Mouse (Mus musculus) CH12.LX (cell line): ENCODE measurements around the gene Xrcc4. TPM values are rescaled to one million over a fixed set of nuclear protein-coding genes. Genes with fewer than 3 reads are reported as not detected.

Experiments
- DNase-seq: peaks from one replicate; pipeline ENCODE4 v3.0.0-alpha.2; 2013; ENCODE audit errors: extremely low read depth
- H3K27ac ChIP-seq: 2 replicates; pipeline ENCODE4 v1.5.1; 2012; ENCODE audit warnings: low read depth, mild to moderate bottlenecking, control low read depth, moderate library complexity; ENCODE audit not compliant: insufficient read depth
- H3K27me3 ChIP-seq: replicated peaks from 2 replicates; pipeline ENCODE3; 2012; ENCODE audit warnings: inconsistent platforms
- H3K36me3 ChIP-seq, 2 experiments: replicated peaks in 1 of 2; 2 replicates each; pipeline versions ENCODE3 to v1.6.1; 2012; ENCODE audit warnings: inconsistent platforms in 1 of 2, low read length in 1 of 2, mild to moderate bottlenecking in 1 of 2, mixed read lengths in 1 of 2, moderate library complexity in 1 of 2; ENCODE audit not compliant: control insufficient read depth in 1 of 2, insufficient read depth in 1 of 2
- H3K4me1 ChIP-seq, 2 experiments: 2 replicates each; pipeline ENCODE4 v1.6.1; 2012; ENCODE audit warnings: inconsistent platforms in 1 of 2, moderate library complexity in 1 of 2; ENCODE audit not compliant: insufficient read depth in 2 of 2, control insufficient read depth in 1 of 2
- H3K4me2 ChIP-seq: 2 replicates; pipeline ENCODE4 v1.6.1; 2012; ENCODE audit warnings: low read depth, mild to moderate bottlenecking, control low read depth; ENCODE audit not compliant: poor library complexity, insufficient read depth, severe bottlenecking
- H3K4me3 ChIP-seq, 3 experiments: fragments of 150-350 bp in 1 of 3; sonication (generic) in 1 of 3; replicated peaks in 1 of 3; 2 replicates each; pipeline versions ENCODE3 to v1.5.1; 2011 to 2012; ENCODE audit warnings: low read depth in 2 of 3, low read length in 2 of 3, mild to moderate bottlenecking in 2 of 3, moderate library complexity in 2 of 3, control low read depth in 1 of 3, improper control_type of control experiment in 1 of 3, inconsistent platforms in 1 of 3, mixed read lengths in 1 of 3; ENCODE audit not compliant: poor library complexity in 1 of 3
- H3K79me2 ChIP-seq: replicated peaks from 2 replicates; pipeline ENCODE4 v1.6.1; 2012; ENCODE audit warnings: mild to moderate bottlenecking, moderate library complexity; ENCODE audit not compliant: control insufficient read depth, poor library complexity, insufficient read depth, severe bottlenecking; ENCODE audit errors: extremely low read depth
- H3K9ac ChIP-seq: 2 replicates; pipeline ENCODE4 v1.6.1; 2012; ENCODE audit warnings: low read depth, mild to moderate bottlenecking, control low read depth, moderate library complexity; ENCODE audit not compliant: insufficient read depth
- H3K9me3 ChIP-seq: replicated peaks from 2 replicates; pipeline ENCODE3; 2012; ENCODE audit warnings: low read length, inconsistent platforms, mixed read lengths
- CHD1 ChIP-seq: IDR thresholded peaks from 2 replicates; pipeline ENCODE4 v1.6.1; 2012; ENCODE audit warnings: low read depth, low read length, improper control_type of control experiment, inconsistent platforms
- CHD2 ChIP-seq: IDR thresholded peaks from 2 replicates; pipeline ENCODE4 v1.6.1; 2011; ENCODE audit warnings: low read length, improper control_type of control experiment
- CTCF ChIP-seq, 2 experiments: IDR thresholded peaks in 1 of 2; conservative IDR thresholded peaks in 1 of 2; 2 replicates each; pipeline ENCODE4 v1.5.1; 2011 to 2012; ENCODE audit warnings: low read depth in 2 of 2, low read length in 2 of 2, improper control_type of control experiment in 1 of 2, inconsistent platforms in 1 of 2, mild to moderate bottlenecking in 1 of 2, moderate library complexity in 1 of 2
- ELF1 ChIP-seq: IDR thresholded peaks from 2 replicates; pipeline ENCODE4 v1.6.1; 2014; ENCODE audit warnings: low read depth, mild to moderate bottlenecking, inconsistent platforms, low read length, improper control_type of control experiment
- HCFC1 ChIP-seq: IDR thresholded peaks from 2 replicates; pipeline ENCODE4 v1.6.1; 2012; ENCODE audit warnings: low read depth, mild to moderate bottlenecking, inconsistent platforms, low read length, improper control_type of control experiment
- IRF4 ChIP-seq: IDR thresholded peaks from 2 replicates; pipeline ENCODE4 v1.6.1; 2014; ENCODE audit warnings: low read depth, mild to moderate bottlenecking, inconsistent platforms, low read length, improper control_type of control experiment
- MAZ ChIP-seq: IDR thresholded peaks from 2 replicates; pipeline ENCODE4 v1.6.1; 2012; ENCODE audit warnings: low read depth, mild to moderate bottlenecking, inconsistent platforms, low read length, improper control_type of control experiment, moderate library complexity
- MXI1 ChIP-seq: IDR thresholded peaks from 2 replicates; pipeline ENCODE4 v1.6.1; 2011; ENCODE audit warnings: mild to moderate bottlenecking, low read depth, low read length, improper control_type of control experiment
- MYC ChIP-seq: IDR thresholded peaks from 2 replicates; pipeline ENCODE4 v1.6.1; 2011; ENCODE audit warnings: low read depth, mild to moderate bottlenecking, improper control_type of control experiment, low read length
- PAX5 ChIP-seq: IDR thresholded peaks from 2 replicates; pipeline ENCODE4 v1.6.1; 2012; ENCODE audit warnings: low read length, inconsistent platforms, mixed read lengths
- POLR2A ChIP-seq: IDR thresholded peaks from 2 replicates; pipeline ENCODE4 v1.6.1; 2011; ENCODE audit warnings: low read depth, mild to moderate bottlenecking, improper control_type of control experiment, low read length
- RAD21 ChIP-seq: IDR thresholded peaks from 2 replicates; pipeline ENCODE4 v1.6.1; 2011; ENCODE audit warnings: low read depth, mild to moderate bottlenecking, low read length, improper control_type of control experiment, moderate library complexity
- SMC3 ChIP-seq: IDR thresholded peaks from 2 replicates; pipeline ENCODE4 v1.6.1; 2011; ENCODE audit warnings: low read depth, low read length, improper control_type of control experiment
- TBP ChIP-seq: conservative IDR thresholded peaks from 2 replicates; pipeline ENCODE4 v1.6.1; 2011; ENCODE audit warnings: low read depth, low read length, improper control_type of control experiment
- TCF12 ChIP-seq: IDR thresholded peaks from 2 replicates; pipeline ENCODE4 v1.6.1; 2014; ENCODE audit warnings: low read depth, mild to moderate bottlenecking, inconsistent platforms, low read length, improper control_type of control experiment
- UBTF ChIP-seq: IDR thresholded peaks from 2 replicates; pipeline ENCODE4 v1.6.1; 2012; ENCODE audit warnings: low read depth, mild to moderate bottlenecking, inconsistent platforms, low read length, improper control_type of control experiment, moderate library complexity
- ZKSCAN1 ChIP-seq: IDR thresholded peaks from 2 replicates; pipeline ENCODE4 v1.6.1; 2012; ENCODE audit warnings: low read depth, inconsistent platforms, low read length, improper control_type of control experiment, borderline replicate concordance
- ZMIZ1 ChIP-seq: IDR thresholded peaks from 2 replicates; pipeline ENCODE4 v1.6.1; 2012; ENCODE audit warnings: low read depth, mild to moderate bottlenecking, inconsistent platforms, low read length, improper control_type of control experiment
- ZNF384 ChIP-seq: IDR thresholded peaks from 2 replicates; pipeline ENCODE4 v1.6.1; 2012; ENCODE audit warnings: low read depth, low read length, improper control_type of control experiment, inconsistent platforms
- dilution Hi-C: fragments of 300-500 bp; cut with MboI; formaldehyde crosslinking; loops from 2 replicates; pipeline ENCODE4 v1.14.3; 2020; ENCODE audit warnings: low sequenced_read_pairs; ENCODE audit not compliant: extremely low pct_unique_long_range_greater_than_20kb, extremely low pct_ligation_motif_present
- in situ Hi-C: fragments of 300-500 bp; cut with MboI; formaldehyde crosslinking; loops from 3 replicates; pipeline ENCODE4 v1.14.3; 2019; ENCODE audit warnings: low sequenced_read_pairs, low pct_ligation_motif_present, low pct_unique_long_range_greater_than_20kb, mixed read lengths
- polyA plus RNA-seq: library from polyadenylated mRNA; unstranded; fragments of >175 nt; gene quantifications from 2 replicates; pipeline ENCODE4 v1.2.1, GENCODE M21; 2012; ENCODE audit warnings: low read depth; ENCODE audit not compliant: insufficient read length
- total RNA-seq, 2 experiments: library from RNA; depleted of rRNA; stranded (reverse); fragments of 300-350 nt in 1 of 2; fragments of >200 nt in 1 of 2; gene quantifications; 2 replicates each; pipeline ENCODE4 v1.2.3; 2012 to 2014

Gene Xrcc4
- total and polyA plus RNA-seq, 3 experiments, result 6.2 to 19.6 (median 10.0) TPM

DNA sequence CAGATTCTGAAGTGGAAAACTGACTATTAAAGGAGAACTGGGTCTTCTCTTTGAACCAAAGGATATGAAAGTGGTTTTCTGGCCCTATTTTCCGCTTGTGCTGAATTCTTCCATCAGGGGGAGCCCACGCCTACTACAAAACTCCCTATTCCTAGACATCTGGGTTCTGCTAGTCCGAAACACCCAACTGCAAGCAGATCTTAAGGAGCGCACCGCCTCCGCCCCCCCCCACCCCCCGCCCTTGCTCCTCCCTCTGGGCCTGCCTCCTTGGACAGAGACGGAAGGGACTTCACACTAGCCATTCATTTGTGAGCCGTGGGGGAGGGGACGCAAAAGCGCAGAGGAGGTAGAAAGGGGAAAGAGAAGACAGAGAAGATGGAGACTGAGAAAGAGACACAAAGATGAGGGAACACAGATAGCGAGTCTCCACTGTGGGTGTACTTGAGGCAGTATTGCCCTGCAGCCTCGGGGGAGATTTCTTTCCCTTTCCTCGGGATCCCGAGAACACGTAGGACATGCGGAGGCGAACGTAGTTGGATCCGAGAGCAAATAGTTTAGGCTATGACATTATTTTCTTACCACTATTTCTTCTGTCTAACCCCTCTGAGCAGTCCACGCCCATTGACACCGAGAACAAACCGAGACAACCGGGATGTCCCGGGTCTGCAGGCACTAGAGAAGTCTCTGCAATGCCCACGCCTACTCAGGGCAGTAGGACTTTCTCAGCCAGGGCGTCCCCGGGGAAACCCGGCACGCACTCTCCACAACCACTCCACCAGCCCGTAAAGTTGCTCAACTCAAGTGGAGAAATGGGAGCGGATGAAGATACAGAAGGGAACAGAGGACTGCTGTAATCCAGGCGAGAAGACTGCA, 348.9 kb downstream of the Xrcc4 start:
- Histone ChIP-seq H3K36me3 (peaks cover 0 to 3% of the 10 kb centered on the region in 2 experiments), H3K9ac (peak overlapping the region; percentile 70), H3K79me2 (no peaks in the 10 kb centered on the region), H3K9me3 (no peaks in the 10 kb centered on the region), H3K27ac (no peak overlapping the region), H3K4me3 (peak overlapping the region; percentile 61 to 70 (median 64)), H3K4me1 (peaks cover 0 to 12% of the 10 kb centered on the region in 2 experiments; a peak in 2 of 4 replicates), H3K27me3 (peaks cover 1% of the 10 kb centered on the region), H3K4me2 (peak overlapping the region; percentile 97)
- DNase-seq, result peak; percentile 89
- dilution Hi-C loops, result no loop called here
- in situ Hi-C loops, result no loop called here
- TF ChIP-seq ELF1 (peak; percentile 29; the same call in 1 of the 2 replicates), CHD2 (peak; percentile 61; the same call in 1 of the 2 replicates), TCF12 (0 out of 2 replicates have a peak, but pooled peaks have one; percentile 21), IRF4 (peak; percentile 15; the same call in 1 of the 2 replicates), UBTF (no peak), TBP (peak; percentile 55; the same call in 1 of the 2 replicates), RAD21 (peak; percentile 69), SMC3 (peak; percentile 32), POLR2A (0 out of 2 replicates have a peak, but pooled peaks have one; percentile 31), PAX5 (no peak), ZKSCAN1 (no peak), MYC (0 out of 2 replicates have a peak, but pooled peaks have one; percentile 25), MAZ (0 out of 2 replicates have a peak, but pooled peaks have one; percentile 28), ZNF384 (no peak), MXI1 (peak; percentile 43; the same call in 1 of the 2 replicates), CTCF (conservative IDR thresholded peaks at IDR 0.05 in 1 of 2, IDR thresholded peaks at IDR 0.05 in 1 of 2; ENCODE audit: low read depth in 2 of 2, low read length in 2 of 2) (peak in 1 of 2 experiments; percentile 63; a peak in 2 of 4 replicates)

DNA sequence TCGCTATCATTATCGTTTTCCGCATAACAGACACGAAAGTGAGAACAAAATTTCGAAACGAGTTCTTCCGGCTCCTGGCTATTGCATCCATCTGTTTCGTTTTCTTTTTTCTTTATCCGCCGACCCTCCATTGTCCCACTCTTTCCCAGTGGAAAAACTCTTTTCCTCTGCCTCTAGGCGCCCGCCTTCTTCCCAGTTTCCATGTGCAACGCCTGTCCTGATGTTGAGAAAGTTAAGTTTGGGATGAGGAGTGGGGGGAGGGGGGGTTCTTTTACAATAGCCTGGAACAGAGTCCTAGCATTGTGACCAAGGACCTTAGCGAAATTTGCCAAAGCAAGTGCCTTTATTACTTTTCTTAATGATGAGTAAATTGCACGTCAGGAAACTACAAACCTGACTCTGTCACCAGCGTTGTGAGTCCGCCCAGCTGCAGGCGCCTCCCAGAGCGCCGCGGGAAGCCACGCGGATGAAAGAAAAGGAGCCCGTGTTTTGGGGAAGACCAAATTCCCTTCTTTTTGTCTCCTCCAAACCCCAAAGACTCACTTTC, 349.6 kb downstream of the Xrcc4 start:
- H3K27ac ChIP-seq, result peak overlapping the region; percentile 25; the same call in 1 of the 2 replicates

More for the DNA sequence above, 349.6 kb downstream of the Xrcc4 start:
- dilution Hi-C loops, result no loop called here
- Histone ChIP-seq H3K27me3 (peaks cover 1% of the 10 kb centered on the region), H3K9ac (peak overlapping the region; percentile 70), H3K4me1 (peaks cover 0 to 12% of the 10 kb centered on the region in 2 experiments; a peak in 2 of 4 replicates), H3K4me2 (peak overlapping the region; percentile 97), H3K79me2 (no peaks in the 10 kb centered on the region), H3K4me3 (peak overlapping the region; percentile 61 to 64 (median 63))
- DNase-seq, result no peak
- TF ChIP-seq CHD2, result peak; percentile 18; the same call in 1 of the 2 replicates
- 0 out of 2 replicates have a peak, but pooled peaks have one; percentile 2 for TF ChIP-seq ZMIZ1
- 0 out of 2 replicates have a peak, but pooled peaks have one; percentile 1 for TF ChIP-seq HCFC1
- no peak for TF ChIP-seq CHD1
- TF ChIP-seq, all 38 proteins: peak for 3
- Histone ChIP-seq H3K36me3 (peaks cover 0 to 3% of the 10 kb centered on the region in 2 experiments), H3K9me3 (no peaks in the 10 kb centered on the region)
- in situ Hi-C loops, result no loop called here
